Mouse (Mus musculus): ENCODE data around the gene Pomt2. TPM values are rescaled to one million over a fixed set of nuclear protein-coding genes. Genes with fewer than 3 reads are reported as not detected.

The Pomt2 gene
- polyA plus RNA-seq, 1 experiment from 2014 or later, result 17.0 TPM

GRCm38 (mm10) chr12:87137439-87138341, 10.1 kb downstream of the Pomt2 start:
- Histone ChIP-seq H3K4me1 (replicated peaks; ENCODE audit: control insufficient read depth, insufficient read depth, low read length) (no peaks in the 10 kb centered on the region), H3K9me3 (ENCODE audit: control insufficient read depth, low read length) (no peaks in the 10 kb centered on the region), H3K27me3 (ENCODE audit: control insufficient read depth, insufficient read depth, low read length) (no peaks in the 10 kb centered on the region), H3K9ac (ENCODE audit: low read depth, low read length) (no peak overlapping the region), H3K36me3 (ENCODE audit: control insufficient read depth, insufficient read depth, low read length) (no peaks in the 10 kb centered on the region), H3K4me3 (ENCODE audit: low read depth, low read length) (no peak overlapping the region), H3K4me2 (replicated peaks; ENCODE audit: low read depth, low read length) (no peak overlapping the region), H3K27ac (ENCODE audit: low read depth, low read length) (peak overlapping the region; percentile 54)
- WGBS, result 68% methylated on average over 15 of the region's 15 CpGs
- peak; percentile 89 for ATAC-seq (ENCODE audit: low FRiP score)
- peak; percentile 41 for DNase-seq (ENCODE audit: low spot score)

GRCm38 (mm10) chr12:87132784-87133183, 15.0 kb downstream of the Pomt2 start:
- 93% methylated on average over 9 of the region's 9 CpGs for WGBS
- DNase-seq (ENCODE audit: low spot score), result no peak
- no peak overlapping the region for H3K4me2 ChIP-seq (replicated peaks; ENCODE audit: low read depth, low read length)
- no peak overlapping the region for H3K27ac ChIP-seq (ENCODE audit: low read depth, low read length)
- no peaks in the 10 kb centered on the region for H3K36me3 ChIP-seq (ENCODE audit: control insufficient read depth, insufficient read depth, low read length)
- H3K9ac ChIP-seq (ENCODE audit: low read depth, low read length), result no peak overlapping the region
- H3K4me3 ChIP-seq (ENCODE audit: low read depth, low read length), result no peak overlapping the region
- H3K27me3 ChIP-seq (ENCODE audit: control insufficient read depth, insufficient read depth, low read length), result no peaks in the 10 kb centered on the region
- no peaks in the 10 kb centered on the region for H3K9me3 ChIP-seq (ENCODE audit: control insufficient read depth, low read length)
- H3K4me1 ChIP-seq (replicated peaks; ENCODE audit: control insufficient read depth, insufficient read depth, low read length), result no peaks in the 10 kb centered on the region
- ATAC-seq (ENCODE audit: low FRiP score), result no peak

GRCm38 (mm10) chr12:87132210-87132609, 15.6 kb downstream of the Pomt2 start:
- no peak overlapping the region for H3K27ac ChIP-seq (ENCODE audit: low read depth, low read length)
- no peaks in the 10 kb centered on the region for H3K9me3 ChIP-seq (ENCODE audit: control insufficient read depth, low read length)
- DNase-seq (ENCODE audit: low spot score), result no peak
- no peak overlapping the region for H3K9ac ChIP-seq (ENCODE audit: low read depth, low read length)
- H3K4me3 ChIP-seq (ENCODE audit: low read depth, low read length), result no peak overlapping the region
- ATAC-seq (ENCODE audit: low FRiP score), result no peak
- H3K4me1 ChIP-seq (replicated peaks; ENCODE audit: control insufficient read depth, insufficient read depth, low read length), result no peaks in the 10 kb centered on the region
- 92% methylated on average over 6 of the region's 6 CpGs for WGBS
- H3K36me3 ChIP-seq (ENCODE audit: control insufficient read depth, insufficient read depth, low read length), result no peaks in the 10 kb centered on the region
- H3K27me3 ChIP-seq (ENCODE audit: control insufficient read depth, insufficient read depth, low read length), result no peaks in the 10 kb centered on the region
- no peak overlapping the region for H3K4me2 ChIP-seq (replicated peaks; ENCODE audit: low read depth, low read length)

GRCm38 (mm10) chr12:87131619-87132018, 16.1 kb downstream of the Pomt2 start:
- Histone ChIP-seq H3K27me3 (ENCODE audit: control insufficient read depth, insufficient read depth, low read length) (no peaks in the 10 kb centered on the region), H3K27ac (ENCODE audit: low read depth, low read length) (no peak overlapping the region), H3K9ac (ENCODE audit: low read depth, low read length) (no peak overlapping the region), H3K4me1 (replicated peaks; ENCODE audit: control insufficient read depth, insufficient read depth, low read length) (no peaks in the 10 kb centered on the region), H3K4me2 (replicated peaks; ENCODE audit: low read depth, low read length) (no peak overlapping the region), H3K9me3 (ENCODE audit: control insufficient read depth, low read length) (no peaks in the 10 kb centered on the region), H3K4me3 (ENCODE audit: low read depth, low read length) (no peak overlapping the region), H3K36me3 (ENCODE audit: control insufficient read depth, insufficient read depth, low read length) (no peaks in the 10 kb centered on the region)
- ATAC-seq (ENCODE audit: low FRiP score) (no peak), DNase-seq (ENCODE audit: low spot score) (peak; percentile 37)
- 78% methylated on average over 3 of the region's 3 CpGs for WGBS

GRCm38 (mm10) chr12:87131181-87131580, 16.6 kb downstream of the Pomt2 start:
- H3K27me3 ChIP-seq (ENCODE audit: control insufficient read depth, insufficient read depth, low read length), result no peaks in the 10 kb centered on the region
- H3K9me3 ChIP-seq (ENCODE audit: control insufficient read depth, low read length), result no peaks in the 10 kb centered on the region
- H3K4me2 ChIP-seq (replicated peaks; ENCODE audit: low read depth, low read length), result no peak overlapping the region
- ATAC-seq (ENCODE audit: low FRiP score) (no peak), DNase-seq (ENCODE audit: low spot score) (no peak)
- WGBS, result 75% methylated on average over 2 of the region's 2 CpGs
- no peaks in the 10 kb centered on the region for H3K4me1 ChIP-seq (replicated peaks; ENCODE audit: control insufficient read depth, insufficient read depth, low read length)
- H3K9ac ChIP-seq (ENCODE audit: low read depth, low read length), result no peak overlapping the region
- H3K36me3 ChIP-seq (ENCODE audit: control insufficient read depth, insufficient read depth, low read length), result no peaks in the 10 kb centered on the region
- H3K4me3 ChIP-seq (ENCODE audit: low read depth, low read length), result no peak overlapping the region
- H3K27ac ChIP-seq (ENCODE audit: low read depth, low read length), result no peak overlapping the region

- Histone ChIP-seq H3K27me3 (ENCODE audit: control insufficient read depth, insufficient read depth, low read length) (no peaks in the 10 kb centered on the region), H3K27ac (ENCODE audit: low read depth, low read length) (no peak overlapping the region), H3K9me3 (ENCODE audit: control insufficient read depth, low read length) (no peaks in the 10 kb centered on the region), H3K36me3 (ENCODE audit: control insufficient read depth, insufficient read depth, low read length) (no peaks in the 10 kb centered on the region), H3K9ac (ENCODE audit: low read depth, low read length) (no peak overlapping the region), H3K4me3 (ENCODE audit: low read depth, low read length) (no peak overlapping the region), H3K4me1 (replicated peaks; ENCODE audit: control insufficient read depth, insufficient read depth, low read length) (no peaks in the 10 kb centered on the region), H3K4me2 (replicated peaks; ENCODE audit: low read depth, low read length) (no peak overlapping the region)
- 88% methylated on average over 4 of the region's 4 CpGs for WGBS
- no peak for DNase-seq (ENCODE audit: low spot score)
- no peak for ATAC-seq (ENCODE audit: low FRiP score)
Observed at GRCm38 (mm10) chr12:87130224-87130623, 17.5 kb downstream of the Pomt2 start.

- no peaks in the 10 kb centered on the region for H3K4me1 ChIP-seq (replicated peaks; ENCODE audit: control insufficient read depth, insufficient read depth, low read length)
- no peak overlapping the region for H3K4me3 ChIP-seq (ENCODE audit: low read depth, low read length)
- H3K4me2 ChIP-seq (replicated peaks; ENCODE audit: low read depth, low read length), result no peak overlapping the region
- WGBS, result 70% methylated on average over 4 of the region's 4 CpGs
- no peak for ATAC-seq (ENCODE audit: low FRiP score)
- H3K9ac ChIP-seq (ENCODE audit: low read depth, low read length), result no peak overlapping the region
- H3K27ac ChIP-seq (ENCODE audit: low read depth, low read length), result no peak overlapping the region
- no peaks in the 10 kb centered on the region for H3K9me3 ChIP-seq (ENCODE audit: control insufficient read depth, low read length)
- no peaks in the 10 kb centered on the region for H3K27me3 ChIP-seq (ENCODE audit: control insufficient read depth, insufficient read depth, low read length)
- DNase-seq (ENCODE audit: low spot score), result no peak
- no peaks in the 10 kb centered on the region for H3K36me3 ChIP-seq (ENCODE audit: control insufficient read depth, insufficient read depth, low read length)
Observed at GRCm38 (mm10) chr12:87127256-87127655, 20.5 kb downstream of the Pomt2 start.

- Histone ChIP-seq H3K4me1 (replicated peaks; ENCODE audit: control insufficient read depth, insufficient read depth, low read length) (no peaks in the 10 kb centered on the region), H3K27ac (ENCODE audit: low read depth, low read length) (no peak overlapping the region), H3K9ac (ENCODE audit: low read depth, low read length) (no peak overlapping the region), H3K27me3 (ENCODE audit: control insufficient read depth, insufficient read depth, low read length) (no peaks in the 10 kb centered on the region), H3K4me2 (replicated peaks; ENCODE audit: low read depth, low read length) (no peak overlapping the region), H3K36me3 (ENCODE audit: control insufficient read depth, insufficient read depth, low read length) (no peaks in the 10 kb centered on the region; the same call in 1 of the 2 replicates), H3K9me3 (ENCODE audit: control insufficient read depth, low read length) (no peaks in the 10 kb centered on the region), H3K4me3 (ENCODE audit: low read depth, low read length) (no peak overlapping the region)
- WGBS, result 96% methylated on average over 4 of the region's 4 CpGs
- ATAC-seq (ENCODE audit: low FRiP score) (no peak), DNase-seq (ENCODE audit: low spot score) (no peak)
Observed at GRCm38 (mm10) chr12:87121918-87122589, 25.7 kb downstream of the Pomt2 start.
